Mouse (Mus musculus): ENCODE data around the gene Rab20. TPM values are rescaled to one million over a fixed set of nuclear protein-coding genes. Genes with fewer than 3 reads are reported as not detected.
A peak's percentile ranks its signal among the peaks of the same experiment; 100 is the strongest.
"Not testable (repeated sequence)": the region's sequence is repeated elsewhere in the genome, so short reads cannot be mapped to it uniquely, and the experiment has no call there.

Gene Rab20
- 10 to 100 TPM in 2 of 3 experiments, 1 to 10 TPM in 1; 5.4 to 16.0 (median 11.1) TPM for polyA plus RNA-seq (2017; shearing (Covaris generic))

- peak; percentile 71 for ATAC-seq
These were observed at the start of gene Rab20 for GRCm38 (mm10) chr8:11477811-11478761. Gene Rab20 (minus strand): TSS chr8:11478710.

- no peak for ATAC-seq
These were observed 44.8 kb upstream of the Rab20 start for GRCm38 (mm10) chr8:11523331-11523730.

GRCm38 (mm10) chr8:11518676-11519075 is 40.2 kb upstream of the Rab20 start:
- no peak for ATAC-seq

- ATAC-seq = no peak
These were observed 39.5 kb upstream of the Rab20 start for GRCm38 (mm10) chr8:11518056-11518396.

- no peak for ATAC-seq
These were observed 39.0 kb upstream of the Rab20 start for GRCm38 (mm10) chr8:11517366-11518055.

- no peak for ATAC-seq
These were observed 37.8 kb upstream of the Rab20 start for GRCm38 (mm10) chr8:11516292-11516691.

GRCm38 (mm10) chr8:11513247-11513646 is 34.7 kb upstream of the Rab20 start:
- no peak for ATAC-seq

- no peak for ATAC-seq
These were observed 34.2 kb upstream of the Rab20 start for GRCm38 (mm10) chr8:11512711-11513110.

- no peak for ATAC-seq
These were observed 32.5 kb upstream of the Rab20 start for GRCm38 (mm10) chr8:11510971-11511370.

GRCm38 (mm10) chr8:11508880-11509279 is 30.4 kb upstream of the Rab20 start:
- no peak for ATAC-seq

- ATAC-seq = peak; percentile 85
These were observed 28.3 kb upstream of the Rab20 start for GRCm38 (mm10) chr8:11506802-11507201.

- ATAC-seq = no peak
These were observed 27.6 kb upstream of the Rab20 start for GRCm38 (mm10) chr8:11506074-11506473.

GRCm38 (mm10) chr8:11503476-11504232 is 25.1 kb upstream of the Rab20 start:
- ATAC-seq = no peak

- ATAC-seq = no peak
These were observed 20.4 kb upstream of the Rab20 start for GRCm38 (mm10) chr8:11498786-11499485.

- no peak for ATAC-seq
These were observed 19.8 kb upstream of the Rab20 start for GRCm38 (mm10) chr8:11498281-11498680.

- ATAC-seq = peak; percentile 99
These were observed 18.8 kb upstream of the Rab20 start, which contains the start of gene Naxd for GRCm38 (mm10) chr8:11497017-11497990. Gene Naxd (plus strand): TSS chr8:11497506.

- not testable (repeated sequence) for ATAC-seq
These were observed 13.8 kb upstream of the Rab20 start for GRCm38 (mm10) chr8:11492340-11492739.

GRCm38 (mm10) chr8:11487229-11487628 is 8.7 kb upstream of the Rab20 start:
- no peak for ATAC-seq

GRCm38 (mm10) chr8:11486142-11486541 is 7.6 kb upstream of the Rab20 start:
- ATAC-seq = peak; percentile 60

GRCm38 (mm10) chr8:11482537-11482936 is 4.0 kb upstream of the Rab20 start:
- ATAC-seq = no peak

GRCm38 (mm10) chr8:11481876-11482275 is 3.4 kb upstream of the Rab20 start:
- ATAC-seq = no peak
